Comparison of ENCODE assay signal across 24 mouse cellular contexts in the genomic region with DNA sequence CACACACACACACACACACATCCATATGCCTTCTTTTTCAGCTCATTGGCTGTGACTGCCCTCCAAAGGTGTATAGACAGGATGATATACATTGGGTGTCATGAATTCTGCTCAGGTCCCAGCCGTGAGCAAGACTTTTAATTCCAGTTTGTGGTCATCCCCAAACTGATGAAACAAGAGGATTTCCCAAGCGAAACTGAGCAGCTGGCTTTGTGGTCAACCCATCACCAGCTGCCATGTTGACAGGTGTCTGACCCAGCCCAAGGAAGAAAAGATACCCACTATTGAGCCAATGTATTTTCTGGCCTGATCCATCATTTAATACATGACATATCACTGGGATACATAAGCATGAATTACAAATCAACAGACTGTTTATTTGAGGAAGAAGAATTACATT.
DNase-seq lines count a peak whose midpoint lies in the region; ATAC-seq and TF ChIP-seq lines count a peak whose summit lies in the region.
"Had no signal": no experiment of that assay in that cellular context is flagged by ENCODE, and none has a peak within 500 bp of the region (broad histone marks: within the 10 kb centered on the region; RNA-seq: fewer than 3 reads in every experiment).

No protein-coding gene starts in this region.

- no peaks in the 10 kb centered on the region for H3K27me3 ChIP-seq in C2C12 (ENCODE audit: control insufficient read depth, insufficient read depth, insufficient read length)
- no peaks in the 10 kb centered on the region for H3K27me3 ChIP-seq in liver, embryonic 12.5 days (replicated peaks)
- H3K27me3 ChIP-seq: embryonic facial prominence, embryonic 12.5 days; embryonic facial prominence, embryonic 15.5 days; forebrain, embryonic 12.5 days; forebrain, embryonic 15.5 days; hindbrain, embryonic 13.5 days; intestine, embryonic 15.5 days; Patski had no signal

- peaks cover 21% of the 10 kb centered on the region for H3K4me1 ChIP-seq in embryonic fibroblast, embryonic 13.5 days (ENCODE audit: control insufficient read depth, insufficient read depth, low read length)
- no peaks in the 10 kb centered on the region for H3K4me1 ChIP-seq in liver, embryonic 12.5 days
- H3K4me1 ChIP-seq: embryonic facial prominence, embryonic 15.5 days; forebrain, embryonic 12.5 days; forebrain, embryonic 15.5 days; hindbrain, embryonic 13.5 days; intestine, embryonic 15.5 days had no signal

- no peaks in the 10 kb centered on the region for H3K79me3 ChIP-seq in C2C12 (ENCODE audit: low read depth)

- WGBS in liver, embryonic 12.5 days (ENCODE audit: insufficient replicate concordance): 71% methylated on average over 2 of the region's 2 CpGs

- TF ChIP-seq POLR2A in embryonic fibroblast, embryonic 13.5 days (IDR thresholded peaks at IDR 0.05; ENCODE audit: low read depth, low read length): no peak

- H3K9ac ChIP-seq in liver, embryonic 12.5 days: no peak overlapping the region
- H3K9ac ChIP-seq: embryonic facial prominence, embryonic 12.5 days; embryonic facial prominence, embryonic 15.5 days; forebrain, embryonic 12.5 days; forebrain, embryonic 15.5 days; hindbrain, embryonic 13.5 days; intestine, embryonic 15.5 days had no signal

- no peaks in the 10 kb centered on the region for H3K9me3 ChIP-seq in liver, embryonic 12.5 days (replicated peaks)
- H3K9me3 ChIP-seq: embryonic facial prominence, embryonic 12.5 days; embryonic facial prominence, embryonic 15.5 days; forebrain, embryonic 12.5 days; forebrain, embryonic 15.5 days; hindbrain, embryonic 13.5 days; intestine, embryonic 15.5 days had no signal

- H3K27ac ChIP-seq in embryonic fibroblast, embryonic 13.5 days (ENCODE audit: insufficient read depth, low read length): peak overlapping the region; percentile 93
- H3K27ac ChIP-seq in liver, embryonic 12.5 days: no peak overlapping the region
- H3K27ac ChIP-seq: embryonic facial prominence, embryonic 12.5 days; embryonic facial prominence, embryonic 15.5 days; forebrain, embryonic 12.5 days; forebrain, embryonic 15.5 days; hindbrain, embryonic 13.5 days; intestine, embryonic 15.5 days had no signal

- TF ChIP-seq CTCF in C2C12 (IDR thresholded peaks at IDR 0.05; ENCODE audit: control insufficient read depth, insufficient read depth, insufficient read length): no peak
- TF ChIP-seq CTCF in embryonic fibroblast, embryonic 13.5 days (IDR thresholded peaks at IDR 0.05; ENCODE audit: borderline replicate concordance, insufficient read depth, low read length): no peak

- no peak overlapping the region for H3K4me3 ChIP-seq in C2C12 (ENCODE audit: insufficient read depth, poor library complexity, severe bottlenecking)
- no peak overlapping the region for H3K4me3 ChIP-seq in embryonic fibroblast, embryonic 13.5 days (ENCODE audit: insufficient read depth, low read length)
- H3K4me3 ChIP-seq in liver, embryonic 12.5 days: no peak overlapping the region
- H3K4me3 ChIP-seq: embryonic facial prominence, embryonic 12.5 days; embryonic facial prominence, embryonic 15.5 days; erythroblast, embryonic 14.5 days; forebrain, embryonic 12.5 days; forebrain, embryonic 15.5 days; hindbrain, embryonic 13.5 days; intestine, embryonic 15.5 days had no signal

- no peaks in the 10 kb centered on the region for H3K36me3 ChIP-seq in C2C12 (ENCODE audit: control insufficient read depth, insufficient read depth)
- H3K36me3 ChIP-seq in liver, embryonic 12.5 days: no peaks in the 10 kb centered on the region
- H3K36me3 ChIP-seq: embryonic facial prominence, embryonic 12.5 days; embryonic facial prominence, embryonic 15.5 days; forebrain, embryonic 12.5 days; forebrain, embryonic 15.5 days; G1E; hindbrain, embryonic 13.5 days; intestine, embryonic 15.5 days had no signal

- peak; percentile 85 for ATAC-seq in megakaryocyte progenitor cell, adult 5-6 weeks (replicated peaks; ENCODE audit: poor library complexity)
- ATAC-seq in liver, embryonic 12.5 days: no peak
- ATAC-seq: forebrain, embryonic 15.5 days; hindbrain, embryonic 16.5 days; intestine, embryonic 15.5 days; Patski had no signal

- no peaks in the 10 kb centered on the region for H3K79me2 ChIP-seq in C2C12 (ENCODE audit: control insufficient read depth, insufficient read depth)

- no peak for DNase-seq in gastrocnemius, adult 8-10 months (ENCODE audit: low spot score in 2 of 2)
- DNase-seq in kidney, adult 8-10 months: no peak
- DNase-seq: adrenal gland, postnatal 10 days; adrenal gland, postnatal 36 days; cerebellum, adult 18-20 months; cerebellum, adult 9-10 months; cerebellum, postnatal 14 days; gastrocnemius, postnatal 10 days; gastrocnemius, postnatal 36 days had no signal

- no peak overlapping the region for H3K4me2 ChIP-seq in liver, embryonic 12.5 days
- H3K4me2 ChIP-seq: embryonic facial prominence, embryonic 12.5 days; embryonic facial prominence, embryonic 15.5 days; forebrain, embryonic 12.5 days; forebrain, embryonic 15.5 days; heart, embryonic 11.5 days; hindbrain, embryonic 13.5 days; intestine, embryonic 15.5 days had no signal

- H3ac ChIP-seq in C2C12 (ENCODE audit: control insufficient read depth, insufficient read length, low read depth): no peak overlapping the region

TF ChIP-seq in C2C12, 6 proteins besides CTCF, POLR2A, EP300 and RAD21:
- TF ChIP-seq MAX (IDR thresholded peaks at IDR 0.05): peak; percentile 30
- peak; percentile 90 for TF ChIP-seq CEBPB (IDR thresholded peaks at IDR 0.05; ENCODE audit: low read depth)
- peak; percentile 97 for TF ChIP-seq MYOD1 (IDR thresholded peaks at IDR 0.05; ENCODE audit: control insufficient read depth, insufficient read length, low read depth)
- no peak for TF ChIP-seq USF1 (IDR thresholded peaks at IDR 0.05; ENCODE audit: low read depth)
- TF ChIP-seq MYOG (IDR thresholded peaks at IDR 0.05; ENCODE audit: control insufficient read depth, extremely low read depth, insufficient read length): no peak
